Mouse (Mus musculus) heart, embryonic 13.5 days (tissue): ENCODE results near the gene Uba52. TPM values are rescaled to one million over a fixed set of nuclear protein-coding genes. Genes with fewer than 3 reads are reported as not detected.

ENCODE experiments used
- ATAC-seq: fragments of 200-750 bp; cut with Nextera tagmentation; 2 replicates; pipeline ENCODE4 v1.8.0; 2017; ENCODE audit warnings: moderate TSS enrichment; ENCODE audit not compliant: insufficient number of reproducible peaks, low FRiP score, low TSS enrichment; ENCODE audit errors: extremely low read depth
- H3K27ac ChIP-seq: fragments of 300-500 bp; sonication (generic); replicated peaks from 2 replicates; pipeline ENCODE4 v1.5.1; 2015; ENCODE audit warnings: moderate library complexity, mild to moderate bottlenecking, inconsistent platforms
- H3K27me3 ChIP-seq: fragments of 300-500 bp; sonication (generic); replicated peaks from 2 replicates; pipeline ENCODE4 v1.6.1; 2015; ENCODE audit warnings: mild to moderate bottlenecking, inconsistent platforms
- H3K36me3 ChIP-seq: fragments of 300-500 bp; sonication (generic); 2 replicates; pipeline ENCODE4 v1.6.1; 2015; ENCODE audit warnings: mild to moderate bottlenecking, inconsistent platforms
- H3K4me1 ChIP-seq: fragments of 300-500 bp; sonication (generic); 2 replicates; pipeline ENCODE4 v1.6.1; 2015; ENCODE audit warnings: inconsistent platforms
- H3K4me2 ChIP-seq: fragments of 300-500 bp; sonication (generic); 2 replicates; pipeline ENCODE4 v1.6.1; 2015; ENCODE audit warnings: inconsistent platforms, mild to moderate bottlenecking, moderate library complexity
- H3K4me3 ChIP-seq: fragments of 300-500 bp; sonication (generic); 2 replicates; pipeline ENCODE4 v1.5.1; 2015; ENCODE audit warnings: moderate library complexity, mild to moderate bottlenecking, inconsistent platforms
- H3K9ac ChIP-seq: fragments of 300-500 bp; sonication (generic); 2 replicates; pipeline ENCODE4 v1.6.1; 2015; ENCODE audit warnings: inconsistent platforms, mild to moderate bottlenecking, moderate library complexity
- H3K9me3 ChIP-seq: fragments of 300-500 bp; sonication (generic); 2 replicates; pipeline ENCODE4 v1.6.1; 2016; ENCODE audit warnings: inconsistent platforms
- WGBS: fragments of 180-500 bp; shearing (Covaris S2); methylation state at CpG from one replicate; pipeline ENCODE4 v1.1.7; 2015; ENCODE audit warnings: mixed read lengths; 5-methylcytosine and 5-hydroxymethylcytosine counted together
- polyA plus RNA-seq: library from polyadenylated mRNA; unstranded; fragments of >200 nt; fragmentation: Nextera tagmentation; extraction: Ambion mirVana; gene quantifications from 2 replicates; pipeline ENCODE4 v1.2.1, GENCODE M21; 2015

Uba52 gene
- polyA plus RNA-seq, 1 experiment from 2014 or later, result 842 TPM

- Histone ChIP-seq H3K9ac (no peak overlapping the region), H3K27ac (no peak overlapping the region), H3K4me1 (peaks cover 39% of the 10 kb centered on the region), H3K4me3 (no peak overlapping the region), H3K9me3 (no peaks in the 10 kb centered on the region), H3K27me3 (no peaks in the 10 kb centered on the region), H3K36me3 (peaks cover 61% of the 10 kb centered on the region), H3K4me2 (no peak overlapping the region)
- WGBS, result 98% methylated on average over 2 of the region's 2 CpGs
- no peak for ATAC-seq
These were observed 19.7 kb upstream of the Uba52 start for GRCm38 (mm10) chr8:70530314-70530713.

- Histone ChIP-seq H3K27me3 (no peaks in the 10 kb centered on the region), H3K36me3 (peaks cover 56% of the 10 kb centered on the region), H3K9me3 (no peaks in the 10 kb centered on the region), H3K4me1 (peaks cover 34% of the 10 kb centered on the region), H3K4me3 (0 out of 2 replicates have a peak overlapping the region, but pooled peaks have one; percentile 92), H3K4me2 (no peak overlapping the region; the same call in 1 of the 2 replicates), H3K27ac (no peak overlapping the region), H3K9ac (peak overlapping the region; percentile 40; the same call in 1 of the 2 replicates)
- no peak for ATAC-seq
- 89% methylated on average over 3 of the region's 3 CpGs for WGBS
These were observed 19.1 kb upstream of the Uba52 start for GRCm38 (mm10) chr8:70529741-70530161.

GRCm38 (mm10) chr8:70529299-70529698 is 18.7 kb upstream of the Uba52 start:
- 77% methylated on average over 5 of the region's 5 CpGs for WGBS
- ATAC-seq, result no peak
- Histone ChIP-seq H3K27me3 (no peaks in the 10 kb centered on the region), H3K9ac (peak overlapping the region; percentile 40; the same call in 1 of the 2 replicates), H3K27ac (no peak overlapping the region), H3K4me3 (peak overlapping the region; percentile 92; the same call in 1 of the 2 replicates), H3K4me1 (peaks cover 30% of the 10 kb centered on the region), H3K9me3 (no peaks in the 10 kb centered on the region), H3K4me2 (peak overlapping the region; percentile 81; the same call in 1 of the 2 replicates), H3K36me3 (peaks cover 51% of the 10 kb centered on the region)

- 19% methylated on average over 13 of the region's 13 CpGs for WGBS
- no peaks in the 10 kb centered on the region for H3K27me3 ChIP-seq
- H3K4me3 ChIP-seq, result peak overlapping the region; percentile 92
- peak overlapping the region; percentile 89 for H3K27ac ChIP-seq
- H3K36me3 ChIP-seq, result peaks cover 41% of the 10 kb centered on the region
- no peak for ATAC-seq
- H3K4me2 ChIP-seq, result peak overlapping the region; percentile 81
- peaks cover 35% of the 10 kb centered on the region for H3K4me1 ChIP-seq
- H3K9me3 ChIP-seq, result no peaks in the 10 kb centered on the region
- H3K9ac ChIP-seq, result peak overlapping the region; percentile 98
These were observed 17.7 kb upstream of the Uba52 start for GRCm38 (mm10) chr8:70528182-70528797.

GRCm38 (mm10) chr8:70527512-70528181 is 17.0 kb upstream of the Uba52 start, which contains the start of the genes Fkbp8 and Kxd1:
TSS of gene Fkbp8 (plus strand) at chr8:70527724.
TSS of gene Kxd1 (minus strand) at chr8:70527956.
- no peaks in the 10 kb centered on the region for H3K9me3 ChIP-seq
- H3K9ac ChIP-seq, result peak within 1 kb of the TSS; percentile 98
- under 1% methylated on average over 58 of the region's 61 CpGs for WGBS
- ATAC-seq, result peak; percentile 81
- peaks cover 37% of the 10 kb centered on the region for H3K4me1 ChIP-seq
- H3K36me3 ChIP-seq, result peaks cover 35% of the 10 kb centered on the region
- H3K4me2 ChIP-seq, result peak within 1 kb of the TSS; percentile 81
- H3K27me3 ChIP-seq, result no peaks in the 10 kb centered on the region
- peak within 1 kb of the TSS; percentile 89 for H3K27ac ChIP-seq
- peak within 1 kb of the TSS; percentile 92 for H3K4me3 ChIP-seq

GRCm38 (mm10) chr8:70527111-70527511 is 16.5 kb upstream of the Uba52 start:
- WGBS, result 3% methylated on average over 8 of the region's 8 CpGs
- H3K4me2 ChIP-seq, result peak overlapping the region; percentile 81

GRCm38 (mm10) chr8:70522592-70523403 is 12.2 kb upstream of the Uba52 start:
- Histone ChIP-seq H3K36me3 (peaks cover 24% of the 10 kb centered on the region), H3K4me2 (peak overlapping the region; percentile 72), H3K27ac (peak overlapping the region; percentile 85), H3K27me3 (no peaks in the 10 kb centered on the region), H3K9ac (peak overlapping the region; percentile 93), H3K4me1 (peaks cover 27% of the 10 kb centered on the region), H3K4me3 (peak overlapping the region; percentile 74), H3K9me3 (no peaks in the 10 kb centered on the region)
- ATAC-seq, result peak; percentile 76
- WGBS, result under 1% methylated on average over 51 of the region's 51 CpGs

More at GRCm38 (mm10) chr8:70527111-70527511, 16.5 kb upstream of the Uba52 start:
- H3K27ac ChIP-seq, result peak overlapping the region; percentile 89
- H3K4me1 ChIP-seq, result peaks cover 41% of the 10 kb centered on the region
- no peak for ATAC-seq
- peak overlapping the region; percentile 92 for H3K4me3 ChIP-seq
- H3K36me3 ChIP-seq, result peaks cover 29% of the 10 kb centered on the region
- no peaks in the 10 kb centered on the region for H3K27me3 ChIP-seq
- no peaks in the 10 kb centered on the region for H3K9me3 ChIP-seq
- H3K9ac ChIP-seq, result peak overlapping the region; percentile 98

- Histone ChIP-seq H3K4me1 (peaks cover 16% of the 10 kb centered on the region), H3K27me3 (no peaks in the 10 kb centered on the region), H3K4me2 (no peak overlapping the region), H3K27ac (no peak overlapping the region), H3K9ac (no peak overlapping the region), H3K36me3 (peaks cover 52% of the 10 kb centered on the region), H3K4me3 (no peak overlapping the region), H3K9me3 (no peaks in the 10 kb centered on the region)
- 62% methylated on average over 2 of the region's 2 CpGs for WGBS
- no peak for ATAC-seq
These were observed 9.0 kb upstream of the Uba52 start for GRCm38 (mm10) chr8:70519606-70520005.

GRCm38 (mm10) chr8:70519043-70519442 is 8.4 kb upstream of the Uba52 start:
- WGBS, result 88% methylated on average over 6 of the region's 6 CpGs
- Histone ChIP-seq H3K27ac (no peak overlapping the region), H3K4me2 (no peak overlapping the region), H3K27me3 (no peaks in the 10 kb centered on the region), H3K36me3 (peaks cover 57% of the 10 kb centered on the region), H3K4me1 (peaks cover 16% of the 10 kb centered on the region), H3K9me3 (no peaks in the 10 kb centered on the region), H3K4me3 (no peak overlapping the region), H3K9ac (no peak overlapping the region)
- no peak for ATAC-seq

- H3K36me3 ChIP-seq, result peaks cover 67% of the 10 kb centered on the region
These were observed 7.5 kb upstream of the Uba52 start for GRCm38 (mm10) chr8:70517940-70518643.

More at GRCm38 (mm10) chr8:70517940-70518643, 7.5 kb upstream of the Uba52 start:
- H3K4me1 ChIP-seq, result peaks cover 16% of the 10 kb centered on the region
- no peak overlapping the region for H3K9ac ChIP-seq
- 72% methylated on average over 10 of the region's 10 CpGs for WGBS
- no peak overlapping the region for H3K4me2 ChIP-seq
- no peaks in the 10 kb centered on the region for H3K27me3 ChIP-seq
- no peak overlapping the region for H3K4me3 ChIP-seq
- H3K9me3 ChIP-seq, result no peaks in the 10 kb centered on the region
- no peak for ATAC-seq
- H3K27ac ChIP-seq, result no peak overlapping the region
